Mouse (Mus musculus): ENCODE measurements around the gene Lsr. TPM values are rescaled to one million over a fixed set of nuclear protein-coding genes. Genes with fewer than 3 reads are reported as not detected.
"Not testable (repeated sequence)": the region's sequence is repeated elsewhere in the genome, so short reads cannot be mapped to it uniquely, and the experiment has no call there.

Gene Lsr
- polyA plus RNA-seq, 1 experiment from 2014 or later, result 15.4 TPM

DNA sequence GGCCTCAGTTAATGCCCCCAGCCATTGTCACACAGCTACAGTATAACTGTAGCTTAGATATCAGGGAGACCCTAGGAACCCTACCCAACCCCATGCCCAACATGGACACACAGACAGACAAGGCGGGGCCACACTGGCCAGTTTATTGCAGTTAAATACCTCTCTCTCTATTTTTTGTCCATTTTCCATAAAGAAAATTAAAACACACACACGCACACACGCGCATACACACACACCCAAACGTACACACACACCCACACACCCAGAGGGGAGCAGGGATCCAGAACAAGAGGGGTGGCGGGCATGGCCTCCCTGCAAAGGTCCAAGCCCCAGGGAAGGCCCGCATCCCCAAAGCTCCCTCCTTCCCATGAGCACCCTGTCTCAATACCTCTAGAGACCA is 27.4 kb downstream of the Lsr start:
- Histone ChIP-seq H3K9ac (no peak overlapping the region), H3K27ac (no peak overlapping the region), H3K9me3 (no peaks in the 10 kb centered on the region), H3K4me1 (no peaks in the 10 kb centered on the region), H3K4me2 (replicated peaks) (no peak overlapping the region), H3K36me3 (peaks cover 37% of the 10 kb centered on the region), H3K27me3 (replicated peaks) (no peaks in the 10 kb centered on the region), H3K4me3 (no peak overlapping the region)
- WGBS, result 97% methylated on average over 7 of the region's 7 CpGs
- no peak for ATAC-seq (ENCODE audit: low FRiP score, low read depth)

DNA sequence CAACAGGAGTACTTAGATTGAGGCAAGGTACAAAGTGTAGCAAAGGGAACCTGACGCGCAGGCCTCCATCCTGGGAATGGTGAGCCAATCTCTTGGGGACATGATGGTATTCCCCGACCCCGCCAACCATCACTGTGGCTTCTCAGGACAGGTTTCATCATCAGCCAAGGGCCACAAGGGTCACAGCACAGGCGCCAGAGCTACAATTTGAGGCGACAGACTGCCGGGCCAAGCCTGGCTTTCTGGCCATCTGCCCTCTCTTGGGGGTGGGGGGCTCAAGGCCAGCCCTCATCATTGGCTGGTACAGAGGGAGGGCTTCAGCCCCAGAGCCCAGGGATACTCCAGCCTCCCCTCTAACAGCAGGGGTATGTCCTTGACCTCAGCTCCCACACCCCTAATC is 27.8 kb downstream of the Lsr start:
- not testable (repeated sequence) for ATAC-seq (ENCODE audit: low FRiP score, low read depth)

DNA sequence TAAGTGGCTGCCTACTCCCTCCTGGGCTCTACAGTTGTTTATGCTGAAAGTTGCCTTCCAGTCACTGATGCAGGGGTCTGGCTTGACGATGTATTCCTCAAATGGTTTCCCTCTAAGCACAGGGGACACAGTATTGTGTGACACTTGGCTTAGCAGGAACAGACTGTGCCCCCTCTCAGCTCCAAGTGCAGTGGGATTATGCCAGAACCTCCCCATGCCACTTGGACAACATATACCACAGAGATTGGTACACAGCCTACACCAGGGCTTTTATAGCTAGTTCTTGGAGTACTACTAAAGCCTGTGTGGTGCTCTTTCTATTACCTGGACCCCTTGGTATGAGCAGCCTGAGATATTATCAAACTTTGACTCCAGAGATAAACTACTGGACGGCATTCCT is 28.6 kb downstream of the Lsr start:
- H3K9ac ChIP-seq; H3K27ac ChIP-seq; ATAC-seq (ENCODE audit: low FRiP score, low read depth); H3K4me1 ChIP-seq; H3K9me3 ChIP-seq; H3K4me2 ChIP-seq (replicated peaks); H3K27me3 ChIP-seq (replicated peaks); H3K4me3 ChIP-seq: not testable (repeated sequence)
- WGBS, result 76% methylated on average over 2 of the region's 2 CpGs
- H3K36me3 ChIP-seq, result peaks cover 26% of the 10 kb centered on the region

More for the DNA sequence above, 27.8 kb downstream of the Lsr start:
- not testable (repeated sequence) for H3K9me3 ChIP-seq; H3K4me2 ChIP-seq (replicated peaks); H3K9ac ChIP-seq; H3K4me3 ChIP-seq; H3K27me3 ChIP-seq (replicated peaks); H3K4me1 ChIP-seq; H3K27ac ChIP-seq
- WGBS, result 93% methylated on average over 7 of the region's 7 CpGs
- peaks cover 33% of the 10 kb centered on the region for H3K36me3 ChIP-seq

DNA sequence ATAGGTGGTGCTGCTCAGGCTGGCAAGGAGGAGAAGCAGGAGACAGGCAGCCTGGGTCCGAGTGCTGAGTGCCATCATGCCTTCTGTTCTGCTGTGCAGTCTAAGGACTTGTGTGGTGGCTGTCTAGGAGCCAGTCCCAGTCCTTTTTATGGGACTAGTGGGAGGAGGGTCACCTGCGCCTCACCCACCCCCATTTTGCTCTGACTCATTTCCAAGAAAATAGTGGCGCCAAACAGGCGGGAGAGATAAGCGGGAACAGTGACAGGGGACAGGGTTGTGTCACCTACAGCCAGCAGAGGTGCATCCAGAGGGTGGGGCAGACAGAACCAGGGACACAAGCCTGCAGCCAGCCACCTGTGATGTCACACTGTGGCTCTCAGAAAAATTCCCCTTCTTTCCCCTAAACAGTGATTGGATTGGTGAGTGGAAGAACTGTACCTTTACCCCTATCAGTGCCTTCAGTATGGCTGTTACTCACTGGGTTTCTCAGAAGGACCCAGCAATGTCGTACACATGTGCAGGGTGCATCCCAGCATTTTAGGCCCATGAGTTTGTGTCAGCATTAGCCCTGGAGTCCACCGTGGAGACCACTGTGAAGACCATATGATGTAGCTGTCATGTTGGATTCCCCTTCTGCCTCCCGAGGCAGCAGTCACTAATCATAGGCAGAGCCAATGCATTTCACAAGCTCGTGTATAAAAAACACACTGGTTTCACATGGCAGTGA is 29.2 kb downstream of the Lsr start, which contains the start of gene Hamp:
Gene Hamp (minus strand): TSS at position 124 of the 727 bp plus-strand sequence.
- H3K9ac ChIP-seq, result no peak within 1 kb of the TSS
- no peaks in the 10 kb centered on the region for H3K27me3 ChIP-seq (replicated peaks)
- peaks cover 19% of the 10 kb centered on the region for H3K36me3 ChIP-seq
- no peaks in the 10 kb centered on the region for H3K4me1 ChIP-seq
- WGBS, result 75% methylated on average over 9 of the region's 9 CpGs
- no peaks in the 10 kb centered on the region for H3K9me3 ChIP-seq
- no peak within 1 kb of the TSS for H3K4me2 ChIP-seq (replicated peaks)
- H3K27ac ChIP-seq, result no peak within 1 kb of the TSS
- ATAC-seq (ENCODE audit: low FRiP score, low read depth), result no peak
- no peak within 1 kb of the TSS for H3K4me3 ChIP-seq

DNA sequence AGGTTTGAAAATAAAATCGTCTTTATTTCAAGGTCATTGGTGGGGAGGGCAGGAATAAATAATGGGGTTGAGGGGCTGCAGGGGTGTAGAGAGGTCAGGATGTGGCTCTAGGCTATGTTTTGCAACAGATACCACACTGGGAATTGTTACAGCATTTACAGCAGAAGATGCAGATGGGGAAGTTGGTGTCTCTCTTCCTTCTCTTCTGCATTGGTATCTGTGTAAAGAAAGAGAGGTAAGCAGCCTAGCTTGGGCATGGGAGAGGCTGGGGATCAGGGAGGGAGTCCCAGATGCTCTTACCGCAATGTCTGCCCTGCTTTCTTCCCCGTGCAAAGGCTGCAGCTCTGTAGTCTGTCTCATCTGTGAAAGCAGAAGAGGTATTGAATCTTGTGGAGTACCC is 30.9 kb downstream of the Lsr start:
- H3K9me3 ChIP-seq; H3K27ac ChIP-seq; H3K4me1 ChIP-seq; H3K4me3 ChIP-seq; H3K27me3 ChIP-seq (replicated peaks); H3K4me2 ChIP-seq (replicated peaks); H3K9ac ChIP-seq; ATAC-seq (ENCODE audit: low FRiP score, low read depth): not testable (repeated sequence)
- WGBS, result 64% methylated on average over 3 of the region's 3 CpGs
- H3K36me3 ChIP-seq, result peaks cover 14% of the 10 kb centered on the region

DNA sequence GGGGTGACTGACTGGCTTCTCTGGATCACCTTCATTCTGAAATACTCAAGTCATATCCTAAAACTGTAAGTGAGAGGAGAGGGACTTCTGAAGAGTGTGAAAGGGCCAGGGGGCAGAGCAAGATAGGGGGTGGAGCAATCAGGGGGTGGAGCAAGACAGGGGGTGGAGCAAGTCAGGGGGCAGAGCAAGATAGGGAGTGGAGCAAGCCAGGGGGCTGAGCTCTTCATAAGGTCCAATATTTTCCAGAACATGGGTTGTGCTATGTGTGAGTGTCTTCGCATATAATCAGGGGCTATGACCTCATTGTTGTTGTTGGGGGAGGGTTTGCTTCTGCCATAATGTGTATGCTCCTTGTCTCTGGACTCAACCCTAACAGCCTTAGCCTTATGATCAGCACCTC is 33.2 kb downstream of the Lsr start:
- 85% methylated on average over 1 of the region's 1 CpGs for WGBS

DNA sequence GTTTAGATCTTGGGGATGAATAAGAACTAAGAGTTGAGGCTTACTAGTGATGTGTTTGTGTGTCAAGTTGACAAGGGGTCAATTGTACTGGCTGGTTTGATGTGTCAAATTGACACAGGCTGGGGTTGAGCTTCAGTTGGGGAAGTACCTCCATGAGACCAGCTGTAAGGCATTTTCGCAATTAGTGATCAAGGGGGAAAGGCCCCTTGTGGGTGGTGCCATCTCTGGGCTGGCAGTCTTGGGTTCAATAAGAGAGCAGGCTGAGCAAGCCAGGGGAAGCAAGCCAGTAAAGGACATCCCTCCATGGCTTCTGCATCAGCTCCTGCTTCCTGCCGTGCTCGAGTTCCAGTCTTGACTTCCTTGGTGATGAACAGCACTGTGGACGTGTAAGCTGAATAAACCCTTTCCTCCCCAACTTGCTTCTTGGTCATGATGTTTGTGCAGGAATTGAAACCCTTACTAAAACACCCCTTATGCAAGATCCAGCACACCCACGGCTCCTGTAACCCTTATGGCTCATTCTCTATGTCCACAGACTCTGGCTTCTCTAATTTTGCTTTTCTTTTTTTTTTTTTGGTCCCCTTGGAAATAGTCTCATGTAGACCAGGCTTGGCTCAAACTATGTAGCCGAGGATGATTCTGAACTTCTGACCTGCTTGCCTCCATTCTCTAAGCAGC is 37.7 kb downstream of the Lsr start:
- WGBS, result 82% methylated on average over 6 of the region's 6 CpGs

More for the DNA sequence above, 33.2 kb downstream of the Lsr start:
- not testable (repeated sequence) for H3K27ac ChIP-seq; H3K4me1 ChIP-seq; ATAC-seq (ENCODE audit: low FRiP score, low read depth); H3K27me3 ChIP-seq (replicated peaks); H3K4me2 ChIP-seq (replicated peaks); H3K9ac ChIP-seq; H3K36me3 ChIP-seq; H3K4me3 ChIP-seq; H3K9me3 ChIP-seq

DNA sequence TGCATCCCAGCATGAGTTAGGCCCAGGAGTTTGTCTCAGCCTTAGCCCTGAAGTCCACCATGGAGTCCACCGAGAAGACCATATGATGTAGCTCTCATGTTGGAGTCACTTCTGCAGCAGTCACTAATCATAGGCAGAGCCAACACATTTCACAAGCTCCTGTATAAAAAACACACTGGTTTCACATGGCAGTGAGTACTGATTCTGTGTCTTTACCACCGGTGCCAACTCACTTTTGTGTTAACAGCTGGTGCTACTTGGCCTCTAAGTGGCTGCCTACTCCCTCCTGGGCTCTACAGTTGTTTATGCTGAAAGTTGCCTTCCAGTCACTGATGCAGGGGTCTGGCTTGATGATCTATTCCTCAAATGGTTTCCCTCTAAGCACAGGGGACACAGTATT is 48.7 kb downstream of the Lsr start, which contains the start of gene Hamp2:
Gene Hamp2 (minus strand): TSS at position 101 of the 400 bp plus-strand sequence.
- WGBS, result 67% methylated on average over 2 of the region's 2 CpGs

More for the DNA sequence above, 37.7 kb downstream of the Lsr start:
- H3K36me3 ChIP-seq; H3K4me2 ChIP-seq (replicated peaks); H3K4me3 ChIP-seq; H3K4me1 ChIP-seq; H3K9me3 ChIP-seq; ATAC-seq (ENCODE audit: low FRiP score, low read depth); H3K9ac ChIP-seq; H3K27me3 ChIP-seq (replicated peaks); H3K27ac ChIP-seq: not testable (repeated sequence)

DNA sequence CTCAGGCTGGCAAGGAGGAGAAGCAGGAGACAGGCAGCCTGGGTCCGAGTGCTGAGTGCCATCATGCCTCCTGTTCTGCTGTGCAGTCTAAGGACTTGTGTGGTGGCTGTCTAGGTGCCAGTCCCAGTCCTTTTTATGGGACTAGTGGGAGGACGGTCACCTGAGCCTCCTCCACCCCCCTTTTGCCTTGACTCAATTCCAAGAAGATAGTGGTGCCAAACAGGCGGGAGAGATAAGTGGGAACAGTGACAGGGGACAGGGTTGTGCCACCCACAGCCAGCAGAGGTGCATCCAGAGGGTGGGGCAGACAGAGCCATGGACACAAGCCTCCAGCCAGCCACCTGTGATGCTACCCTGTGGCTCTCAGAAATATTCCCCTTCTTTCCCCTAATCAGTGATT is 49.2 kb downstream of the Lsr start:
- no peak overlapping the region for H3K4me2 ChIP-seq (replicated peaks)
- no peaks in the 10 kb centered on the region for H3K36me3 ChIP-seq
- no peaks in the 10 kb centered on the region for H3K27me3 ChIP-seq (replicated peaks)
- H3K4me3 ChIP-seq, result no peak overlapping the region
- WGBS, result 70% methylated on average over 3 of the region's 3 CpGs
- H3K27ac ChIP-seq, result no peak overlapping the region
- no peak for ATAC-seq (ENCODE audit: low FRiP score, low read depth)
- H3K4me1 ChIP-seq, result no peaks in the 10 kb centered on the region
- no peaks in the 10 kb centered on the region for H3K9me3 ChIP-seq
- H3K9ac ChIP-seq, result no peak overlapping the region

More for the DNA sequence above, 48.7 kb downstream of the Lsr start, which contains the start of gene Hamp2:
- not testable (repeated sequence) for H3K36me3 ChIP-seq; H3K27ac ChIP-seq; H3K9me3 ChIP-seq; ATAC-seq (ENCODE audit: low FRiP score, low read depth); H3K27me3 ChIP-seq (replicated peaks); H3K4me2 ChIP-seq (replicated peaks); H3K4me1 ChIP-seq; H3K9ac ChIP-seq; H3K4me3 ChIP-seq

DNA sequence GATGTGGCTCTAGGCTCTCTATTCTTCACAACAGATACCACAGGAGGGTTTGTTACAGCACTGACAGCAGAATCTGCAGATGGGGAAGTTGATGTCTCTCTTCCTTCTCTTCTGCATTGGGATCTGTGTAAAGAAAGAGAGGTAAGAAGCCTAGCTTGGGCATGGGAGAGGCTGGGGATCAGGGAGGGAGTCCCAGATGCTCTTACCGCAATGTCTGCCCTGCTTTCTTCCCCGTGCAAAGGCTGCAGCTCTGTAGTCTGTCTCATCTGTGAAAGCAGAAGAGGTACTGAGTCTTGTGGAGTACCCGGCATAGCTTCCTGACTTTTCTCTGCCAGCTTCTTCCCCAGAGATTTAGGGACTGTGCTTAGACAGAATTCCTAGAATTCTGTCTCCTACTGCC is 50.8 kb downstream of the Lsr start:
- not testable (repeated sequence) for H3K4me2 ChIP-seq (replicated peaks); H3K4me3 ChIP-seq; H3K4me1 ChIP-seq; ATAC-seq (ENCODE audit: low FRiP score, low read depth); H3K27ac ChIP-seq; H3K27me3 ChIP-seq (replicated peaks); H3K9me3 ChIP-seq; H3K36me3 ChIP-seq; H3K9ac ChIP-seq
- 49% methylated on average over 3 of the region's 3 CpGs for WGBS

DNA sequence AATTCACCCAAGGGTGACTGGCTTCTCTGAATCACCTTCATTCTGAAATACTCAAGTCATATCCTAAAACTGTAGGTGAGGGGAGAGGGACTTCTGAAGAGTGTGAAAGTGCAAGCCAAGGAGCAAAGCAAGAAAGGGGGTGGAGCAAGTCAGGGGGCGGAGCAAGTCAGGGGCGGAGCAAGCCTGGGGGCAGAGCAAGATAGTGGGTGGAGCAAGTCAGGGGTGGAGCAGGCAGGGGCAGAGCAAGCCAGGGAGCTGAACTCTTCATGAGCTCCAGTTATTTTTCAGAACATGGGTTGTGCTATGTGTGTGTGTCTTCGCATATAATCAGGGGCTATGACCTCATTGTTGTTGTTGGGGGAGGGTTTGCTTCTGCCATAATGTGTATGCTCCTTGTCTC is 53.0 kb downstream of the Lsr start:
- no peaks in the 10 kb centered on the region for H3K4me1 ChIP-seq
- H3K27ac ChIP-seq, result no peak overlapping the region
- no peak overlapping the region for H3K9ac ChIP-seq
- no peak for ATAC-seq (ENCODE audit: low FRiP score, low read depth)
- 67% methylated on average over 3 of the region's 3 CpGs for WGBS
- no peaks in the 10 kb centered on the region for H3K9me3 ChIP-seq
- H3K27me3 ChIP-seq (replicated peaks), result no peaks in the 10 kb centered on the region
- H3K4me2 ChIP-seq (replicated peaks), result no peak overlapping the region
- no peaks in the 10 kb centered on the region for H3K36me3 ChIP-seq
- H3K4me3 ChIP-seq, result no peak overlapping the region

DNA sequence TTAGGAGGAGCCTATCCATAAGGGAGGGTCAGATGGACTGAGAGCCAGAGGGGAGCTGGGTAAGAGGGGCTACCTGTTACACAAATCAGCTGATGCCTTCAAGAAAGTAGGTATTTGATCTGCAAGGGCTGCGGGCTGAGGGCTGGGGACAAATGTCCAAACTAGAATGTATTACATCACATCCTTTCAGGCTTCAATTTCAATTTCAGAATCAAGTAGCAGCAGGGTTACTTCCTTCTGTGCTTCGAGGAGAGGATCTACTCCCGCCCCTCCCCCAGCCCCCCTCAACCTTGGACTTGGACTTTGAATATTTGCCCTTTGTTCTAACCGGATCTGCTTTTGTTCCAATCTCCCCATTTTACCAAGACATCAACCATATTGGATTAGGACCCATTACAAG is 56.0 kb downstream of the Lsr start:
- Histone ChIP-seq H3K27me3 (replicated peaks) (no peaks in the 10 kb centered on the region), H3K9me3 (no peaks in the 10 kb centered on the region), H3K4me3 (no peak overlapping the region), H3K9ac (no peak overlapping the region), H3K36me3 (no peaks in the 10 kb centered on the region), H3K4me2 (replicated peaks) (no peak overlapping the region), H3K4me1 (no peaks in the 10 kb centered on the region), H3K27ac (no peak overlapping the region)
- no peak for ATAC-seq (ENCODE audit: low FRiP score, low read depth)
- WGBS, result 58% methylated on average over 4 of the region's 4 CpGs

DNA sequence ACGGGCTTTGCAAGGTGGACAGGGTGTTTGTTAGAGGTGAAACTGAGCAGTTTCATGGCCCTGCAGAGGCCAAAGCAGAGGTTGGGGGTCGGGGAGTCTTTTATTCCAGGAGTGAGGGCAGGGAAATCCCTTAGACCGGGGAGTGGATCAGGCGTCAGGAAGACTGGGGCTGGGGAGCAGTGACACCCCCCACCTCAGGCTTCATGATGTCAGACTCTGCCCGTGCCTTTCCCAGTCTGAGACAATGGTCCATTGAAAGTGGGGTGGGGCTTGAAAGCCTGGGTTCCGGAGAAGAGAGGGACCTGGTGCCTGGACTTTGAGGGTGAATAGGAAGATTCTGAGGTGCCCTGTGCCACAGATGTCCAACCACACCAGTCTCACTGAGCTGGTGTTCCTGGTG is 56.6 kb downstream of the Lsr start:
- 36% methylated on average over 6 of the region's 6 CpGs for WGBS
- no peak overlapping the region for H3K4me3 ChIP-seq
- no peaks in the 10 kb centered on the region for H3K9me3 ChIP-seq
- no peak for ATAC-seq (ENCODE audit: low FRiP score, low read depth)
- no peaks in the 10 kb centered on the region for H3K4me1 ChIP-seq
- H3K27ac ChIP-seq, result no peak overlapping the region
- no peak overlapping the region for H3K4me2 ChIP-seq (replicated peaks)
- H3K9ac ChIP-seq, result no peak overlapping the region
- H3K36me3 ChIP-seq, result no peaks in the 10 kb centered on the region
- H3K27me3 ChIP-seq (replicated peaks), result no peaks in the 10 kb centered on the region
